Mouse (Mus musculus): Measurements from ENCODE around the gene B4galnt3.
A peak's percentile ranks its signal among the peaks of the same experiment; 100 is the strongest.

DNA sequence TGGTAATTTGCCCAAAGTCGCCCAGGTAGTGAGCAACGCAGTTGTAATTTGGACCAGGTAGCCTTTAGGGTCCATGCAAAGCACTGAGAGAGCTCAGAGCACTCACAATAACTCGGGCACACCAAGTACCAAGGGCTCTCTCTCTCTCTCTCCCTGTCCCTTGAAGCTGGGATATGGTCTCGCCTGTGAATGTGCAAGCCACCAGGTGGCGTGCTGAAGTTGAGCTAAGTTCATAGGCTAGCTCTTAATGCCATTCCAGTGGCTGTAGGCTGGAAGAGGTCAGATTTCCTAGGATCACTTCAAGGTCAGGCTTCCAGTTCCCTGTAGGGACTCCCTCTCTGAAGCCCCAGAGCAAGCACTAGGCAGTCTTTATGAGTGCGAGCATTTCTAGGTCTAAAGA is 71.7 kb downstream of the B4galnt3 start:
- no peak for TF ChIP-seq POLR2A (IDR thresholded peaks at IDR 0.05; ENCODE audit: low read depth, low read length)
- peak; percentile 73; the same call in 1 of the 2 replicates for TF ChIP-seq CTCF (IDR thresholded peaks at IDR 0.05; ENCODE audit: borderline replicate concordance, insufficient read depth, low read length)
